Mouse (Mus musculus) right cerebral cortex, postnatal 10 days (tissue): ENCODE measurements around the gene AW011738.

Experiments
- DNase-seq, 2 experiments: peaks; one replicate each; pipeline ENCODE4 v3.0.0; 2021; ENCODE audit warnings: low spot score in 2 of 2

Gene AW011738

GRCm38 (mm10) chr4:156203001-156203412 lies at the start of gene AW011738:
Gene AW011738, plus strand, starts transcription at chr4:156203304.
- DNase-seq = peak; percentile 81 to 83

GRCm38 (mm10) chr4:156154771-156155170 lies 48.3 kb upstream of the AW011738 start:
- no peak for DNase-seq

GRCm38 (mm10) chr4:156166477-156166876 lies 36.6 kb upstream of the AW011738 start:
- DNase-seq = no peak

- DNase-seq = no peak
Measured at GRCm38 (mm10) chr4:156168611-156169010, 34.5 kb upstream of the AW011738 start.

- no peak for DNase-seq
Measured at GRCm38 (mm10) chr4:156169129-156169528, 34.0 kb upstream of the AW011738 start.

- no peak for DNase-seq
Measured at GRCm38 (mm10) chr4:156171828-156172227, 31.3 kb upstream of the AW011738 start.

GRCm38 (mm10) chr4:156177630-156178029 lies 25.5 kb upstream of the AW011738 start:
- DNase-seq = no peak

GRCm38 (mm10) chr4:156183747-156184146 lies 19.4 kb upstream of the AW011738 start:
- DNase-seq = no peak

GRCm38 (mm10) chr4:156184291-156184954 lies 18.7 kb upstream of the AW011738 start:
- DNase-seq = peak in 1 of 2 experiments; percentile 43

- DNase-seq = no peak
Measured at GRCm38 (mm10) chr4:156185456-156185949, 17.6 kb upstream of the AW011738 start.

- peak; percentile 74 to 75 for DNase-seq
Measured at GRCm38 (mm10) chr4:156185950-156186850, 16.9 kb upstream of the AW011738 start.

- DNase-seq = no peak
Measured at GRCm38 (mm10) chr4:156188162-156188810, 14.8 kb upstream of the AW011738 start.

GRCm38 (mm10) chr4:156188811-156189323 lies 14.2 kb upstream of the AW011738 start:
- DNase-seq = peak; percentile 68 to 71

GRCm38 (mm10) chr4:156192421-156193199 lies 10.5 kb upstream of the AW011738 start:
- DNase-seq = peak; percentile 70 to 72

GRCm38 (mm10) chr4:156193200-156193590 lies 9.9 kb upstream of the AW011738 start:
- DNase-seq = no peak

- DNase-seq = no peak
Measured at GRCm38 (mm10) chr4:156193906-156194305, 9.2 kb upstream of the AW011738 start.

- DNase-seq = no peak
Measured at GRCm38 (mm10) chr4:156194346-156194745, 8.8 kb upstream of the AW011738 start.

GRCm38 (mm10) chr4:156195927-156196870 lies 6.9 kb upstream of the AW011738 start:
- DNase-seq = peak; percentile 83

GRCm38 (mm10) chr4:156197131-156197828 lies 5.8 kb upstream of the AW011738 start, which contains the start of gene Agrn:
Gene Agrn, minus strand, starts transcription at chr4:156197488.
- peak; percentile 68 to 76 for DNase-seq
